Mouse (Mus musculus) T-helper 17 cell (primary cell): ENCODE measurements around the gene Zdhhc13.

Experiments used
- in situ Hi-C, 2 experiments: fragments of 300-600 bp; cut with MboI, MseI; formaldehyde crosslinking; loops; 1 replicate in 1 of 2; 2 replicates in 1 of 2; pipeline ENCODE4 v1.15.1; 2025; ENCODE audit warnings: high pct_unique_total_duplicates in 2 of 2

Zdhhc13 gene

DNA sequence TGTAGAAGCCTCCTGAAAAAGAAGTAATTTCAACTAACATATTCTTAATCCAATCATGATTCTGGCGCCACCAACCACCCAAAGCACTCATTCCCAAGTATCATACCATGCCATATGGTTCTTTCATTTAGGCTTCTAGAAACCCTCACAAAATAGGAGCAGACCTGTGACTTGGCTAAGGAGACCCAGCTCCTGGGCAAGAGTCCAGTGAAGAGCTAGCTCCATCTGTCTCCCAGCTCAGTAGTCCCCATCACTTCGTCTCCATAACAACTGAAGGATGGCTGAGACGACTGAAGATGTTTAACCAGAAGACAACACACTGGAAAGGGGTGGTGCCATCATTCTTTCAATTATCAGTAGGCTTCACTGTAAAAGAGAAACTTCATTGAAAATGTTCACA is 9.7 kb upstream of the Zdhhc13 start:
- in situ Hi-C loops, result no loop called here

DNA sequence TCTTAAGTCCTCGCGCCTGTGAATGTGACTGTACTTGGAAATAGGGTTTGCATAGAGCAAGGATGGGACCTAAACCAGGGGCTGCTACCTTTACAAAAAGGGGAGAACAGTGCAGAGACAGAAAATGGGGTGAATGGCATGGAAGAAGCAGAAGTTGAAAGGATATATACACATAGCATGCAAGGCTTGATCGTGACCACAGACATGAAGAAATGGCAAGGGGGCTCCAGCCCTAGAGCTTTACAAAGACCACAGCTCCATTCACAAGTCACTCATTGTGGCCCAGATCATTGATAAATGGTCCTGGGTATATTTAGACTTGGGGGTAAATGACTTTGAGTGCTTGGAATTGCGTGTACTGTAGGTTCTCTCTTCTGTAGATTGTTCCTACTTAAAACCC is 6.4 kb upstream of the Zdhhc13 start:
- in situ Hi-C loops, result no loop called here

DNA sequence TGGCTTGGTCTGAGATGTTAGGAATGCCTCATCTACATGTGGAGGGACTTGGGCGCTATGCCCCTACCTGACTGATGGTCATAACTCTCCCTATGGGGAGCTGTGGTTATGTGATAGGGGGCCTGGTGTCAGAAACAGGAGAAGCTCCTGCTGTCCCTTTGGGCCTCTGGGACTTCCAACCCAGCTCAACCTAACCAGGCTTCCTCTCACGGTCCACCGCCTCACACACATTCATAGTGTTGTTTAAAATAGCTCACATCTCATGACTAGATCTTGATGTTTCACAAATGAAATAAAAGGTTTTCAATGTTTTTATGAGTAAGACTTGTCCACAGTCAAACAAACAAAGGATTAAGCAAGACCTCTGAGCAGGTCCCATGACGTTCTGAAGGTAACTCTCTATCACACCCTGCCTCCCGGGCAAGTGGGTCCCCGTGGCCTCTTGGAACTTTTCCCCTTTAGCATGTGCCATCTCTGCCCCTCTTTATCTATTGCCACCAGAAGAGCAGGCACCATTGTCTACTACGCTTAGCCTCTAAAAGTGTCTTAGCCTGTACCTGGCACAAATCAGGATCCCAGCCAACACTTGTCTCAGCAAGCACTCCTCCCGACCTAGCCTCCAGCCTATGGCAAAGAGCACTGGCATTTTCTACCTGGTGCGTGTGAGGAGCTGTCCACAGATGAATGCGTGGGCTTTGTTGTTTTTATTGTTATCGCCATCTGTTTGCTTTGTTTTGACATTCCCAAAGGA is 3.9 kb upstream of the Zdhhc13 start:
- in situ Hi-C loops, result loop anchor here in 1 of 2 experiments (5.0 kb wide), 1 partner anchor 33 kb away; no protein-coding TSS in a partner anchor

DNA sequence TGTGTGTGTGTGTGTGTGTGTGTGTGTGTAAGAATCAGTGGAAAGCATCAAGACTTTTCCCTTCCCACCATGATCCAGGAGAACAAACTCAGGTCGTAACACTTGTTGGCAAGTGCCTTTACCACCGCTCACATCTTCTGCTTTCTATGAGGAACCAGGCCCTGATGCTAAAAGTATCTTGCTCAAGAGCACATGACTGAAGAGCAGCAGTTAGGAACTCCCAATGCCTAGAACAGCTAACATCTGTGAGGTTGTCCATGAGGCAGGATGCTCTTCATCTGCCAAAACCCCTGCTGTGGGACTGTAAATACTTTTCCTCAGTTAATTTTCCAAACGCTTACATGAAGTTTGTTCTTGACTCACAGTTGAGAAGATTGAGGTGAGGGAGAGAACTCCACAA is 455 bp upstream of the Zdhhc13 start:
- in situ Hi-C loops, result loop anchor here in 1 of 2 experiments (5.0 kb wide), 1 partner anchor 36 kb away; no protein-coding TSS in a partner anchor

DNA sequence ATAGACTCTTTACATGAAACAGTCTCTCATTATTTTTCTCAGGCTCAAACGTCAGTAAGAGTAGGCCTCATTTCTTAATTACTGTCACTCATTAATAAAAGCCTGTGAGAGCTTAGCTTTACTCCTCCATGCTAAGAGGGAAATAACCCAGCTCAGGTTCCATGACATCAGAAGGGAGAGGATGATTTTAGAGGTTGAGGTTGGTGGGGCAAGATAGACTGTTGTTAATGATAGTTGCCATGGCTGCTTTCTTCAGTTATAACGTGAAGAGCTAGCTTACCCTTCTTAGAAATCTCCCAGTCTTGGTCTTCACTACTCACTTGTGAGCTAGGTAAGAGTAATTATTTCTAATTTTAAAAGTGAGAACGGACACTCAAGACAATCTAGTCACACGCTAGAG is 1.3 kb downstream of the Zdhhc13 start:
- in situ Hi-C loops, result no loop called here

DNA sequence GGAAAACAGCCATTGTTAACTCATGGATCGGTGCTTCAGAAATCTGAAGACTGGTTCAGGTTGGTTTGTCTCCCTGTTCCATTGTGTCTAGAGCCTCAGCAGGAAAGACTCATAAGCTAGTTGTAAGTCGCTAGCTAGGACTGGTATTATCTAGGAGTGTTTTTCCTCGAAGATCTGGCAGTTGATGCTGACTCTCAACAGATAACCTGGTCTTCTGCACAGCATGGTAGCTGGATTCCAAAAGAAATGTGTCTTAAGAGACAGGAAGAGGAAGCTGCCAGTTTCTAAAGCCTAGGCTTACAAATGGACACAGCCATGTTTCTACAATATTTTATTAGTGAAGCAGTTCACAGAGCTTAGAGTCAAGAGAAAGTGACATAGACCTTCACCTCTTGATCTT is 2.6 kb downstream of the Zdhhc13 start:
- in situ Hi-C loops, result no loop called here

DNA sequence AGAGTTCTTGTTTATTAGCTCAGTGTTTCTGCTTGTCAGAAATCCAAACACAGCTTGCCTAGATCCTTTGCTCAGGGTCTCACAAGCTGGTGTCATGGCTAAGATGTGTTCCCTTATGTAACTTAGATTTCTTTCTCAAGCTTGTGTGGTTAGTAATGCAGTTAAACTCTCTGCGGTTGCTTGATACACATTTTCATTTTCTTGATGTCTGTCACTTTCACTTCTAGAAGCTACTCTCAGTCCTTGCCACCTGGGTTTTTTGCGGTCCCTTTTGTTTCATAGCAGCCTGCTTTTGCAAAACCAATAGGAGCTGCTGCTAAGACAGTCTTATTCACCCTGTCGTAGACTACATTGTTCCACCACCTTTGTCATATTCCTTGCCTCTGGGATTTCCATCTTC is 6.3 kb downstream of the Zdhhc13 start:
- in situ Hi-C loops, result loop anchor here (5.0 kb wide), 2 partner anchors 77 to 1993 kb away; no protein-coding TSS in a partner anchor

DNA sequence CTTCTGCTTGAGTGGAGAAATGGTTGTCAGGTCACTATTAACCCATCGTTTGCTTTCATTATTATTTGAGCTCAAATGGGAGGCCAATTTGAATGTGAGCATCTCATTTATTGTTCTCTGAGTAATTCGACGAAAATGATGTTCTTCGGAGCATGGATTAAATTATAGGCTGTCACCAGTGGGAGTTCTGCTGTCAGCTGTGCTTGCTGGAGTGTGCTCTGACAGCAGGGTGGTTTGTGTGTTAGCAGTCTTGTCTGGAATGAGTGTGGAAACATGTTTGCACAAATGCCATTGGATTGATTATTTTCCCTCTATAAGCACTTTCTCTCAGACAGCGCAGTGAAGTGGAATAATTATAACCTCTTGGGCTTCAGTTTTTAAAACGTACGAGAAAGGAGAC is 14.6 kb downstream of the Zdhhc13 start:
- in situ Hi-C loops, result loop anchor here (5.0 to 25.0 kb wide), 2 partner anchors 64 to 984 kb away; partner anchors contain the start of gene Prmt3 (in 2 of the 2)

DNA sequence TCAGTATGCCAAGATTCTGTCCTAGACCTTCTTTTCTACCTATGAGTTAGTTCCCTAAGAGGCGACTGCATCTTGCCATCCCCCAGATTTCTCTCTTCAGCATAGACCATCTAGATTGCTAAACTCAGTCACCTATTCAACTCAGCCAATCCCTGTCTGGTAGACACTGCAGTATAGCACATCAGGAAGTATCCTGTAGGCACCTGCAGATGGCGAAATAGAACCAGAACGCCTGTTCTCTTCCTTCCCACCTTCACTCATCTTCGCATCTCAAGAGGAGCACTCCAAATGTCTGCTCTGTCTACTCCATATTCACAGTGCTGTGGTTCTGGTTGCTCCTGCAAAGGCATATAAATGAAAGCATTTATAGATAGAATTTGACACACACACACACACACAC is 17.8 kb downstream of the Zdhhc13 start:
- in situ Hi-C loops, result loop anchor here (25.0 kb wide), 1 partner anchor 981 kb away; the partner anchor contains the start of gene Prmt3 (in 2 of the 2)

DNA sequence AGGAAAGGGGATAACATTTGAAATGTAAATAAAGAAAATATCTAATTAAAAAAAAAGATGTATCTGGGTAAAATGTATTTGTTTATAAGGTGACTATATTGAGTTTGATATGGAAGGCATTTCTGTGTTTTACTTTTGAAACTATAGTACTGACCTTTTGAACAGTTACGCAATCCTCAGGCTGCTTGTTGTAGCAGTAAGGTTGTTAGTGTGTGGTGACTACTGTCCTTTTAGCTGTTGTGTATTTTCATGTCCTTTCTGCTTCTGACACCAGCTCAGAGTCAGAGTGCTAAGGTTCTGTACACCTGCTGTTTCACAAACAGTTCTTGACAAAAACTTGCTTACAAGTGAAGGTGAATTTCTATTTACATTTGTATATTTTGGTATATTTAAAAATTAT is 21.8 kb downstream of the Zdhhc13 start:
- in situ Hi-C loops, result loop anchor here (25.0 kb wide), 1 partner anchor 977 kb away; the partner anchor contains the start of gene Prmt3 (in 2 of the 2)

DNA sequence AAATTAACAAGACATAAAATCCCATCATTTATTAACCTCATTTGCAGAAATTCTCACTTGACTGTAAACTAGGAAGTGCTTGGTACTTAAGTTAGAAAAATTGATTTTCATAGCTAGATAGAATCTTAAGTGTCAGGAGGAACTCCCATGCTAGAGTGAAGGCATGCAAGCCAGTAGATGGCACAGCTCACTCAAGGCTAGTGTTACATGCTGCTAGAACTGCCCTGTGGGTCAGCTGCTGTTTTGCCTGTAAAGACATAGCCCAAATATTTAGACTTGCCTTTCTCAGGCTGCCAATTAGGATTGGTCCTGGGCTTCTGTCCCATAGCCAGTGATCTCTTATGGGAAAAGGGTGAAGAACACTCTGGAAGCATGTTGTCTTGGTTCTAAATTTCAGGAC is 23.6 kb downstream of the Zdhhc13 start:
- in situ Hi-C loops, result loop anchor here (25.0 kb wide), 1 partner anchor 975 kb away; the partner anchor contains the start of gene Prmt3 (in 2 of the 2)

DNA sequence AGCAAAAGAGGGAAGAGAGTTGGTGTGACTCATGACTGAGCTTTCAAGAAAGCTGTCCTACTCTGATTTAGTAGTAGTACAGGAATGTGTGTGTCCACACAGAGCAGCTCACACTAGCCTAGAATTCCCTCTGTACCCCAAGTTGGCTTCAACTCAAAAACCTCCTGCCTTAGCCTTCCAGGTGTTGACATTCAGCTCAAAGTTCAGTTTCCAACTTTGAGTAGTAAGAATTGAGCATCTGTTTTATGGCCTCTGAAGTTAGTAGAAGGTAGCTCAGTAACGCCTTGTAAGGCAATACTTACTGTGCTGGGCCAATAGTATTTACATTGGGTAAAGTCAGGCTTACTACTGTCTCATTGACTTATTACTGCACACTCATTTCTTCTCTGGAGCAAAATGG is 24.8 kb downstream of the Zdhhc13 start:
- in situ Hi-C loops, result loop anchor here (25.0 kb wide), 1 partner anchor 974 kb away; the partner anchor contains the start of gene Prmt3 (in 2 of the 2)

DNA sequence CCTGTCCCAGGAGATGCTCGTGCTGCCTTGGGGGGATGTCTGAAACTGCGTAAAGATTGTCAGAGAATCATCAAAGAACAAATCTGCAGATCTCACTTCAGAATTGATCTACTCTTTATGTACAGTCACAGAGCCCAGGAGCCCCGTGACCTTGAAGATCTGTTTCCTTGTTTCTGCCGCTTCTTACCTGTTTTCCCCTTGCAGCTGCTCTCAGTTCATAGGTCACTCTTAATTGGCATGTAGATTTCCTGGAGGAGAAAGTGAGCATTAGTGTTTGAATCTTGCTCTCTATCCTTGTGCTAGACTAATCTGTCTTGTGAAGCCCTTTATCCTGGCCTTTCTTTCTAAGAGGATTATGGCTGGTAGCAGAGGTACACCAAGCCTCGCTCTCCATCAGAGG is 32.9 kb downstream of the Zdhhc13 start:
- in situ Hi-C loops, result loop anchor here (25.0 kb wide), 1 partner anchor 966 kb away; the partner anchor contains the start of gene Prmt3 (in 2 of the 2)

DNA sequence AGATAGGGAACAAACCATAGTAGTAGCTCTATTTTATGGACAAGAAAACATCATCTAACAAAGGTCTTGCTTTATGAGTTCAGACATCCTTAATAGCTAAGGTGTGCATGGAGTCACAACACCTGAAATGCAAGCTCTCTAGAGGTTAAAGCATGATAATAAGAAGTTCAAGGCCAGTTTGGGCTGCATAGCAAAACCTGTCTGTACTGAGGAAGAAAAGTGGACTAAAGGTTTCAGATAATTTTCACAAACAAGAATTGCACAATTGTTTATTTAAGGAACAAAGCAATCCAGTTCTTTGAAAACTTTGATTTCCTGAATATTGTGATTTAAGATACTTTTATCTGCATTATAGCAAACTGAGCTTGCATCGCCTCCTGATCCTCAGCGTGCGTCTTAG is 34.8 kb downstream of the Zdhhc13 start:
- in situ Hi-C loops, result loop anchor here (25.0 kb wide), 1 partner anchor 964 kb away; the partner anchor contains the start of gene Prmt3 (in 2 of the 2)

DNA sequence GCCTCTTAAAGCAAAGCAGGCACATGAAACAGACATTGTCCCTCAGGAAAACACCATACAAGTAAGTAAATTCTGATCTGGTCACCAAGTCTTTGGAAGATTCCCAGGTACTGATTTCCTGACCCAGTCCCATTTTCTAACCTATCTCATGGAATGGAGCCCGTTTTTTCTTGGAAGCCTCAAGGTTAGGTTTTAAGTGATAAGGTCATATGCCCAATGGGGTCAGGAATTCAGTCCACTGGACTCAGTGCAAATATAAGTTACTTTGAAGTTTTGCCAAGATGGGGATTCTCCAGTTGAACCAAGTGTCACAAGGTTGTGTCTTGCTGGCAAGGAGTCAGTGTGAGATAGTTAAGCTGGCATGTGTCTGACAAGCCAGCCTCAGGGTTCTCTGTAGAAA is 35.9 kb downstream of the Zdhhc13 start:
- in situ Hi-C loops, result loop anchor here (25.0 kb wide), 1 partner anchor 963 kb away; the partner anchor contains the start of gene Prmt3 (in 2 of the 2)

DNA sequence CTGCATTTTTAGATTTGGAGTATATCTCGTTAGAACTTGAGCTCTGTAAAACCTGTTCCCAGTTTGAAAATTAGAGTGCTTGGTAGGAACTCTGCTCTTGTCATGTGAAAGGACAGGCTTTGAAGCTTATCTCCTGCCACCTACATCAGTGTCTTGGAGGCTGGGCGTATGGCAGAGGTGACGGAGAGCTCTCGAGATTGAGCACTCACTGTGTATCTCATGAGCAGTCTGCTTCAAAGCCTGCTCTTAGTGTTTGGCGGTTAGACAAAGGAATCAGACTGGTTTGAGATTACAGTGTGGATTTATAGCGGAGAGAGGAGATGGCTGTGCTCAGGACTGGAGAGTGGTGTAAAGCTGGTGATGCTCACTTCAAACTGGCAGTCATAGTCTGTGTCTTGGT is 36.4 kb downstream of the Zdhhc13 start:
- in situ Hi-C loops, result no loop called here

DNA sequence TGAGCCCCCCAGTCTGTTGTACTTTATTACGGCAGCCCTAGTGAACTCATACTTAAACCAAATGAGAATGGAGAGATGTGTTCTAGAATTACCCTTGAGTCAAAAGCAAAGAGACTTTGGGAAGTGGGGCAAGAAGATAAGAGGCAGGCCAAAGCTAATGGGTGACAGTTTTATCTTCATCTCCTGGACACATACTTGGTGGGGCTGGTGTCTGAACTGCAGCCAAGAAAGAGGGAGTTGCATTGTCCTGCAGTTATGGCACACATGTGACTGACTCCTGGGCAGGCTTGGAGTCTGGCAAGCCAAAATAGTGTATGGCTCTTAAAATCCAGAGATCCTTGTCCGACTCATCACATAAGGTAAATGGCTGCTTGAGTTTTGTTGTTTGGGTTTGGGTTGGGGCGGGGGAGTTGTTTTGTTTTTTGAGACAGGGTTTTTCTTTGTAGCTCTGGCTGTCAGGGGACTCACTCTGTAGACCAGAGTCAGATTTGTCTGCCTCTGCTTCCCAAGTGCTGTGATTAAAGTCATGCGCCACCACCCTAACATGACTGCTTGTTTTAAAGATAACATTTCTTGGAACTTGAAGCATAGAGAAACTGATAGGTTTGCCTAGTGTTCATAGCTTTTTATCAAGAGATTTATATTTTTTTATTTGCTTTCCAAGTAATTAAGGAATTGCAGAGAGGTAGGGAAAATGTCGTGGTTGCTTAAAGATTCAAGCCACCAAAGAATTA is 40.5 kb downstream of the Zdhhc13 start:
- in situ Hi-C loops, result no loop called here

DNA sequence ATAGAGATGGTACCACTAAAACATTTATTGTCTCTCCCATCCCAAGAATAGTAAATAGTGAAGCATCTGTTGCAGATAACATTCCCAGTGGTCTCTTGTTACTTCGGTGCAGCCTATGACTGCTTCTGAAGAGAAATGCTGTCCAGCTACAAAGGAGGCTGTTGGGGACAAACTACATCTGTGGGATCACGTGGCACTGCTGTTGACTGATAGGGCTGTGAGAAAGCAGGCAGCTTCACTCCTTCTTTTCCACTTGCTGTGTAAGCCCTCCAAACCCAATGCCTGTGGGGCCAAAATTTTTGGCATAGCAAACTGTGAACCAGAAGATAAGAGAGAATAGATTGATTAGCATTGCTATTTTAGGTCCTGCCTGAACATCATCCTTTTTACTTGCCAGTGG is 41.6 kb downstream of the Zdhhc13 start:
- in situ Hi-C loops, result no loop called here

DNA sequence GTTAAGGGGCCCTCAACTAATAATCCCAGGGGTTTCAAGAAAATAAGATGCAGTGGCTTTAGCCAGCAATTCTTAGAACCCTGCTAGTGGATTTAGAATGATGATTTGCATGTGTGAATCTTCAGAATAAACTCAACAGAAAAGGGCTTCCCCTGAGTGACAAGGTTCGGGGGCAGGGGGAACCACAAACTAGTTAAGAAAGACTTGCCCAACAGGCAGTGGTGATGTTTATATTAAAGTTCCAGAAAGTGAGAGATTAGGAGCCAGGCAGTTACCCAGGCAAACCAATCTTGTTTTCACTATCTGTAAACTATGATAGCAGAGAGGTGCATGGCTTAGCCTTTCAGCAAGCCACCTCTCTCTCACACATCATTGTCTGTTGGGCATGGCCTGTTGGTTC is 43.9 kb downstream of the Zdhhc13 start:
- in situ Hi-C loops, result no loop called here

DNA sequence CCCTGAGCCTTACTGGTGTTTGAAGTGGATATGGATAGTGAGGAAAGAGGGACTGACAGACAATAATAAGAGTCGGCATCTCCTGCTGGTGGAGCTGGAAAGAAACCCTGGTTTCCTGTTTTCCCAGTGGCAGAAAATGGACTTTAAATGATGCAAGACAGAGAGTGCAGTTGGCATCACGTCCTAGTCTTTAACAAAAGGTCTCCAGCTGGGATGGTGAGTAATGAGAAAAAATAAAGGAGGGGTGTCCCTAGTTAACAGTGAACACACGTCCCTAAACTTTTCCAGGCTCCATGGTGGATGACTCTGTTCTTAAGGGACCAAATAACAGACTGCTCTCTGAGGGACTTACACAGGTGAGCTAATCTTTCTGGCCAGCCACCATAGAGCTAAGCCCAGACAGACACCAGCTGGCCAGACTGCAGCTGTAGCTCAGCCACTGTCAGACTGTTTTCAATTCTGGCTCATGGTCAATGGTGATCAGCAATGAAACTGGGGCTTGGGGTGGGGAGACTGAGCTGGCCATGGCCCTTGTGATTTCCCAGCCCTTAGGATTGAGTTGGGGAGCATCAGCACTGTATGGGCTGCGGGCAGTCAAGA is 45.7 kb downstream of the Zdhhc13 start:
- in situ Hi-C loops, result no loop called here

DNA sequence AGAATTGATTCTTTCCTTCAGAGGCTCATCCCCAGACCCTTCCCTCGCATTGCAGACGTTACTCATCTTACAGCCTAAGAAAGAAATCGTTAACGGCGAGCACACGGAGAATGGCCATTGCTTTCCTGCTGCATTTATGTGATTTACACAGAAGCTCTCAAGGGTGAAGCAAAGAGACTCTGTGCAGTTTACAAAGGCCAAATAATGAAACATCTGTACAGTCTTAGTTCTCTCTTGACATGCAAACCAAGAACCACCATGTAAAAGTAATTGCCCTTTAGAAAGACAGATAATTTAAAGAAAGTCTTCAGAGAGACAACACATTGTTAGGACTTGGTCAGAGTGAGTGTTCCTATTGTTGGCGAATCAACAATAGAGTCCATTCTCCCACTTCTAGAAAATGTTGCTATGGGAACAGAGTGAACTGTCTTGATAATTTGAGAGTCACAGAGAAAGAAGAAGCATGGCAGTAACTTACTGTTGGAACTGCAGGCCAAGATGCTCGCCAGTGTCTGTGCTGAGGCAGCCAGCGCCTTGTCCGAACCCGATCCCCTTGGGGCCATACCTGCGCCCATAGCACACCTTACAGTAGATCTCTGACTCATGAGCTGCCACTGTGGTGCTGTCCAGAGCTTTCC is 46.3 kb downstream of the Zdhhc13 start:
- in situ Hi-C loops, result no loop called here
